Mouse (Mus musculus) midbrain, embryonic 10.5 days (tissue): ENCODE measurements around the gene Mrpl39. TPM values are rescaled to one million over a fixed set of nuclear protein-coding genes. Genes with fewer than 3 reads are reported as not detected.
A peak's percentile ranks its signal among the peaks of the same experiment; 100 is the strongest.

Experiments used
- DNase-seq: peaks from one replicate; pipeline ENCODE4 v3.0.0-alpha.2; 2017; ENCODE audit warnings: low spot score
- H3K27ac ChIP-seq: fragments of 300-500 bp; sonication (generic); replicated peaks from 2 replicates; pipeline ENCODE4 v1.5.1; 2016; ENCODE audit warnings: mild to moderate bottlenecking
- H3K27me3 ChIP-seq: fragments of 300-500 bp; sonication (generic); 2 replicates; pipeline ENCODE4 v1.6.1; 2016; ENCODE audit warnings: low read depth, mild to moderate bottlenecking; ENCODE audit not compliant: poor library complexity, severe bottlenecking
- H3K36me3 ChIP-seq: fragments of 300-500 bp; sonication (generic); 2 replicates; pipeline ENCODE4 v1.6.1; 2016; ENCODE audit warnings: mild to moderate bottlenecking, moderate library complexity
- H3K4me1 ChIP-seq: fragments of 300-500 bp; sonication (generic); 2 replicates; pipeline ENCODE4 v1.6.1; 2016
- H3K4me3 ChIP-seq: fragments of 300-500 bp; sonication (generic); 2 replicates; pipeline ENCODE4 v1.5.1; 2016; ENCODE audit warnings: mild to moderate bottlenecking, moderate library complexity
- H3K9me3 ChIP-seq: fragments of 300-500 bp; sonication (generic); replicated peaks from 2 replicates; pipeline ENCODE4 v1.6.1; 2016; ENCODE audit warnings: mild to moderate bottlenecking
- WGBS: fragments of 180-500 bp; shearing (Covaris S2); methylation state at CpG from one replicate; pipeline ENCODE4 v1.1.7; 2016; 5-methylcytosine and 5-hydroxymethylcytosine counted together
- polyA plus RNA-seq: library from polyadenylated mRNA; unstranded; fragments of >200 nt; fragmentation: Nextera tagmentation; extraction: Ambion mirVana; gene quantifications from 2 replicates; pipeline ENCODE4 v1.2.1, GENCODE M21; 2016

Gene Mrpl39
- polyA plus RNA-seq, 1 experiment from 2014 or later, result 62.4 TPM

GRCm38 (mm10) chr16:84717618-84718248 lies 17.8 kb downstream of the Mrpl39 start:
- no peak overlapping the region for H3K4me3 ChIP-seq
- H3K27me3 ChIP-seq, result no peaks in the 10 kb centered on the region
- H3K4me1 ChIP-seq, result no peaks in the 10 kb centered on the region
- no peaks in the 10 kb centered on the region for H3K9me3 ChIP-seq
- DNase-seq, result no peak
- no peak overlapping the region for H3K27ac ChIP-seq
- peaks cover 41% of the 10 kb centered on the region for H3K36me3 ChIP-seq
- 94% methylated on average over 10 of the region's 10 CpGs for WGBS

GRCm38 (mm10) chr16:84716724-84717617 lies 18.6 kb downstream of the Mrpl39 start:
- Histone ChIP-seq H3K27me3 (no peaks in the 10 kb centered on the region), H3K9me3 (no peaks in the 10 kb centered on the region), H3K4me1 (no peaks in the 10 kb centered on the region), H3K36me3 (peaks cover 33% of the 10 kb centered on the region), H3K4me3 (no peak overlapping the region), H3K27ac (no peak overlapping the region)
- DNase-seq, result no peak
- WGBS, result 90% methylated on average over 13 of the region's 13 CpGs

DNA sequence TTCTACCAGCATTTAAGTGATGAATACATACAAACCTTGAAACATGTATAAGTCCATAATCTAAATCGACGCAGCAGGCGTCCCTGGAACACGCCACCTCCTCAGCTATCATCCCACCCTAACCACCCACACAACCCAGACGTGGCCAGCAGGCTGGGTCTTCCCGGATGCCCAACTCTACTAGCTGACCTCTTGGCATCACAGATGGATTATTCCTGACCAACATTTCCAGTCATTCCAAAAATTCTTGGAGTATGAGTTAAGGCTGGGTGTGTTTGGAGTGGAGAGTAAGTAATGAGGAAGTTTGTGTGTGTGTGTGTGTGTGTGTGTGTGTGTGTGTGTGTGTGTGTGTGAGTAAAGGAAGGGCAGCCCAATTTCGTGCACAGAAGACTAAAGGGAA lies 19.3 kb downstream of the Mrpl39 start:
- no peak for DNase-seq
- peaks cover 26% of the 10 kb centered on the region for H3K36me3 ChIP-seq
- H3K4me3 ChIP-seq, result no peak overlapping the region
- H3K9me3 ChIP-seq, result no peaks in the 10 kb centered on the region
- 88% methylated on average over 7 of the region's 7 CpGs for WGBS
- H3K27ac ChIP-seq, result no peak overlapping the region
- no peaks in the 10 kb centered on the region for H3K27me3 ChIP-seq
- H3K4me1 ChIP-seq, result no peaks in the 10 kb centered on the region

DNA sequence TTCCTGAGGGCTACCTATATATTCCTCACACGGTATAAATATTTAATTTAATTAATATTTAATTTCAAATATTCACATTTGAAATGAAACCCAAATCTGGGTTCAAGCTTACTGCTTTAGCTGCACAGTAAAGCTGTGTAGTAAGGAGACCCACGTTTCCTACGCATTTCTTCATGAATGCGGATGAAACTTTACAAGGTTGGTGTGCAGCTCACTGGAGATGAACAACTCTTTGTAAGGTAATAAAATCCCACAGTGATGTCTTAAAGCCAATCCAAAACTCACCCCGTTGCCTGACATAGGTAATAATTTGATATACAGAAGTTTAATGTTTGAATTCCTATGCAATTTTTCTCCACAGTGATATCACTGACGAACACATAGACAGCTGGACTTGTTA lies 20.6 kb downstream of the Mrpl39 start:
- H3K27me3 ChIP-seq, result no peaks in the 10 kb centered on the region

DNA sequence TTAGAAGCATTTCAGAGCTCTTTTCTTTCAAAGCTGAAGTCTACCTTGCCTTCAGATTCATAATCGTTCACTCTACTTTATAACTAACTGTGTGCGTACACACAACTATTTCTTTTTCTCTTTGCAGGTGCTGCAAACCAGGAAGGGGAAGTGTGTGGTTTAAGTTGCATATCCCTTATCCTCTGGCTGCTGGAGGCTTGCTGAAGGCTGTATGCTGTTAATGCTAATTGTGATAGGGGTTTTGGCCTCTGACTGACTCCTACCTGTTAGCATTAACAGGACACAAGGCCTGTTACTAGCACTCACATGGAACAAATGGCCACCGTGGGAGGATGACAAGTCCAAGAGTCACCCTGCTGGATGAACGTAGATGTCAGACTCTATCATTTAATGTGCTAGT lies 21.6 kb downstream of the Mrpl39 start:
- H3K4me3 ChIP-seq, result no peak overlapping the region
- no peaks in the 10 kb centered on the region for H3K27me3 ChIP-seq
- no peak for DNase-seq
- no peak overlapping the region for H3K27ac ChIP-seq
- WGBS, result 89% methylated on average over 4 of the region's 4 CpGs
- no peaks in the 10 kb centered on the region for H3K4me1 ChIP-seq
- H3K9me3 ChIP-seq, result no peaks in the 10 kb centered on the region
- H3K36me3 ChIP-seq, result peaks cover 12% of the 10 kb centered on the region

More for the DNA sequence above, 20.6 kb downstream of the Mrpl39 start:
- DNase-seq, result no peak
- Histone ChIP-seq H3K4me3 (no peak overlapping the region), H3K9me3 (no peaks in the 10 kb centered on the region), H3K36me3 (peaks cover 13% of the 10 kb centered on the region), H3K4me1 (no peaks in the 10 kb centered on the region), H3K27ac (no peak overlapping the region)
- 95% methylated on average over 6 of the region's 6 CpGs for WGBS

GRCm38 (mm10) chr16:84713156-84713555 lies 22.4 kb downstream of the Mrpl39 start:
- H3K9me3 ChIP-seq, result no peaks in the 10 kb centered on the region
- H3K4me3 ChIP-seq, result no peak overlapping the region
- no peaks in the 10 kb centered on the region for H3K27me3 ChIP-seq
- no peaks in the 10 kb centered on the region for H3K4me1 ChIP-seq
- 88% methylated on average over 4 of the region's 4 CpGs for WGBS
- peaks cover 5% of the 10 kb centered on the region for H3K36me3 ChIP-seq
- no peak for DNase-seq
- no peak overlapping the region for H3K27ac ChIP-seq

GRCm38 (mm10) chr16:84708649-84709048 lies 26.9 kb downstream of the Mrpl39 start:
- 81% methylated on average over 2 of the region's 2 CpGs for WGBS
- Histone ChIP-seq H3K27ac (no peak overlapping the region), H3K9me3 (no peaks in the 10 kb centered on the region), H3K4me1 (peaks cover 12% of the 10 kb centered on the region), H3K4me3 (no peak overlapping the region), H3K27me3 (peaks cover 14% of the 10 kb centered on the region), H3K36me3 (no peaks in the 10 kb centered on the region)
- no peak for DNase-seq

DNA sequence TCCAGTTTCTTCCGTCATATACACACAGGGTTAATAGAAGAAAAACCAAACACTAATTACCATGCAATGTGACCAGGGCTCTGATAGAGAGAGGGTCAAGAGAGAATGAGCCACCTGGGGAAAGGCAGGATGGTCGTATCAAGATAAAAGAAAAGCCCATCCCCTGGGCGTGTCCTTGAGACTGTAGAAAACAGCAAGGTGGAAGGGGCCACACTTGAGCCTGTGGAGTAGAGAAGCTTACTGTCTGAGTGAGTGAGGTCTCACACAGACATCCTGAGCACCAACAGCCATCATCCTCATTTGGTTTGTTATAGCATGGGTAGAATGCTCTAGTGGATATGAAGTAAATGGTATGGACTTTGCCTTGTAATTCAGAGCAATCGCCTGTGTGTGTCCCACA lies 27.7 kb downstream of the Mrpl39 start:
- H3K9me3 ChIP-seq, result no peaks in the 10 kb centered on the region
- H3K27me3 ChIP-seq, result peaks cover 22% of the 10 kb centered on the region
- WGBS, result 76% methylated on average over 4 of the region's 4 CpGs
- DNase-seq, result no peak
- H3K4me1 ChIP-seq, result peaks cover 17% of the 10 kb centered on the region
- H3K4me3 ChIP-seq, result no peak overlapping the region
- H3K27ac ChIP-seq, result no peak overlapping the region
- H3K36me3 ChIP-seq, result no peaks in the 10 kb centered on the region

DNA sequence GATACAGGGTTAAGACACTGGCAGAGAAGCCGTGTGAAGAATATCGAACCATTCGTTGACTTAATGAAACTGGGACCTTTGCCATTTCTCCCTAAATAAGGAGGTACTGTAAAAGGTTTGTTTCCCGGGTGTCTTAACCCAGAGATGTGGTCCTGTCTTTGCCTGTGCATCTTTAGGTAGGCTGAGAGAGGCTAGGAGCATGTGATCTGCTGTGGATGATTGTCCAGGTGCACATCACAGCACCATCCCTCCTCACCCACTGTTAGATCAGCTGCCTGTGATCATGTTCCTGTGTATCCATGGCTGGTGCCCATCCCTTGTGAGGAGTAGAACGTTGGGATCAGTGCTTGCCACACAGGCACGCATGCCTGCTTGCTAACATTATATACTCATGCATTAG lies 29.0 kb downstream of the Mrpl39 start:
- no peaks in the 10 kb centered on the region for H3K9me3 ChIP-seq
- no peak overlapping the region for H3K4me3 ChIP-seq
- 86% methylated on average over 6 of the region's 6 CpGs for WGBS

GRCm38 (mm10) chr16:84705507-84705906 lies 30.0 kb downstream of the Mrpl39 start:
- H3K27ac ChIP-seq, result no peak overlapping the region
- WGBS, result 82% methylated on average over 5 of the region's 5 CpGs
- H3K36me3 ChIP-seq, result no peaks in the 10 kb centered on the region
- no peaks in the 10 kb centered on the region for H3K9me3 ChIP-seq
- no peak overlapping the region for H3K4me3 ChIP-seq
- H3K4me1 ChIP-seq, result peaks cover 21% of the 10 kb centered on the region
- H3K27me3 ChIP-seq, result peaks cover 37% of the 10 kb centered on the region
- DNase-seq, result no peak

More for the DNA sequence above, 29.0 kb downstream of the Mrpl39 start:
- peaks cover 34% of the 10 kb centered on the region for H3K27me3 ChIP-seq
- H3K4me1 ChIP-seq, result peaks cover 21% of the 10 kb centered on the region
- no peak for DNase-seq
- no peaks in the 10 kb centered on the region for H3K36me3 ChIP-seq
- no peak overlapping the region for H3K27ac ChIP-seq

DNA sequence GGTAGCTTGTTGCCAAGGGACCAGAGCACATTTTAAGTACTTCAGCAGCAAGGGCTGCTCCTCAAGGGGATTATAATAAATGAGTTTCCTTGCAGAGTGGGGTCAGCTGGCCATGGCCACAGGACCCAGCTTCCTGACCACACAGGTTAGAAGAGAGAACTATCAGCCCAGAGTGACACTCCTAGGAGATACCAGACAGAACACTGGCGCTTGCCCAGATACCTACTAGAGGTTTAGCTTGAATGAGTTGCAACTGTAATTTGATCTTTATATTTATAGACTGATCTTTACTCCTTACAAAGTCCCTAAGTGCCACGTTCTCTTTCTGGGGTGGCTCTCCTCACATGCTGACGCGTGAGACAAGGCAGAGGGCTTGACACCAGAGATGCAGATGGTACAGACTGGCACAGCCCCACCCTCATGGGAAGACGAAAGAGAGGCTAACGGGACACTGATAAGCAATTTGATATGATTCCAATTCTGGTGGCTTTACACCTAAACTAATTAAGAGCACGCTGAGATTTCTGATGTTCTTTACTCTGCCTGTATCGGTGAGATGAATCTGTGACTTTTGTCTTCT lies 30.8 kb downstream of the Mrpl39 start:
- Histone ChIP-seq H3K27ac (no peak overlapping the region), H3K4me3 (no peak overlapping the region), H3K27me3 (peaks cover 37% of the 10 kb centered on the region), H3K4me1 (peaks cover 21% of the 10 kb centered on the region), H3K36me3 (no peaks in the 10 kb centered on the region), H3K9me3 (no peaks in the 10 kb centered on the region)
- DNase-seq, result no peak
- WGBS, result 81% methylated on average over 8 of the region's 8 CpGs

DNA sequence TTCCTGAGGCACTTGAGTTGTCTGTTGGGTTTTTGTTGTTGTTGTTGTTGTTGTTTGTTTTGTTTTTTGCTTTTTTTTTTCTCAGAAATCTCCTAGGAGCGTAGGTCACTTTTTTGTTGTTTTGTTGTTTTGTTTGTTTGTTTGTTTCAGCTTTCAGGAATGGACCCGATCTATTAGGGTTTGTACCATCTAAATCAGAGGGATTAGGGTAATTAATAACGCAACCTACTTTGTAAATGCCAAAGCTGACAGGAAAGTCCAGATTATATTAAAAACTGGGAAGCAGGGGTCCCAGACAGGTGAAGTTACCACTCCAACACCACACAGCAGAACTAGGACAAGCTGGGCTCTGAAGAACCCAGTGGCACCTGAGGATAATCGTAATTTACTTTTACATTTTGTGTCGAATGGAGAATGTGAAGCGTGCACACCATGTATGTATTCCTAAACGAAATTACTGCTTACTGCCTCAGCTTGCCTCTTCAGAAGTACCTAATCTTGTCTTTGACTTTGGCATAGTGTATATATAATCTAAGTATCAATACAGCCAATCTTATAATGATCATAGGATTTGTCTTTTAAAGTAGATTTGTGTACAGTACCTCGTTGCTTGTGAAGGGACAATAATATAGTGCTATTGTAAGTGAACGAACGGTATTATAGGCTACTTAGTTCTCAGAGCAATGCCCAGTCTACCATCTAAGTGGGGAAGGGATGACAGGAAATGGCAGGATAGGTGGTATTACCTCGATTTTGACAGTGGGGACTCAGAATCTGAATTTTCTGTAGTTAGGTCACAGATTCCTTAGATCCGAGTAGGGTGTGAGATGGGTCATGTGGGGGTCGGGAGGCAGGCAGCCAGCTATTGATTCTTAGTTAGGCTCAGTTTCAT lies 31.5 kb downstream of the Mrpl39 start:
- Histone ChIP-seq H3K9me3 (no peaks in the 10 kb centered on the region), H3K27ac (no peak overlapping the region), H3K27me3 (peaks cover 37% of the 10 kb centered on the region), H3K4me1 (peaks cover 21% of the 10 kb centered on the region), H3K4me3 (peak overlapping the region; percentile 82), H3K36me3 (no peaks in the 10 kb centered on the region)
- WGBS, result 73% methylated on average over 13 of the region's 13 CpGs
- DNase-seq, result no peak
